Mouse (Mus musculus) G1E-ER4 (cell line): Measurements from ENCODE around the gene Togaram2. TPM values are rescaled to one million over a fixed set of nuclear protein-coding genes. Genes with fewer than 3 reads are reported as not detected.

ENCODE experiments used
- GATA1 ChIP-seq: IDR thresholded peaks from one replicate; pipeline ENCODE4 v1.8.0; 2012; ENCODE audit warnings: low read length, inconsistent platforms
- polyA plus RNA-seq: library from polyadenylated mRNA; stranded (reverse); fragments of >175 nt; gene quantifications from 2 replicates; pipeline ENCODE4 v1.2.3, GENCODE M21; 2012

Gene Togaram2
- polyA plus RNA-seq, 1 experiment, result not detected

GRCm38 (mm10) chr17:71697896-71698618 lies 25.0 kb downstream of the Togaram2 start:
- no peak for TF ChIP-seq GATA1

GRCm38 (mm10) chr17:71698619-71698956 lies 25.5 kb downstream of the Togaram2 start:
- TF ChIP-seq GATA1, result no peak

- TF ChIP-seq GATA1, result no peak
These were observed 32.1 kb downstream of the Togaram2 start for GRCm38 (mm10) chr17:71705113-71705512.

GRCm38 (mm10) chr17:71705550-71706480 lies 32.8 kb downstream of the Togaram2 start:
- TF ChIP-seq GATA1, result no peak

- no peak for TF ChIP-seq GATA1
These were observed 34.7 kb downstream of the Togaram2 start for GRCm38 (mm10) chr17:71707715-71708114.

- TF ChIP-seq GATA1, result no peak
These were observed 39.2 kb downstream of the Togaram2 start for GRCm38 (mm10) chr17:71712279-71712678.

- TF ChIP-seq GATA1, result no peak
These were observed 42.0 kb downstream of the Togaram2 start for GRCm38 (mm10) chr17:71715034-71715433.

- TF ChIP-seq GATA1, result no peak
These were observed 45.0 kb downstream of the Togaram2 start for GRCm38 (mm10) chr17:71717881-71718625.

GRCm38 (mm10) chr17:71720434-71720833 lies 47.4 kb downstream of the Togaram2 start:
- TF ChIP-seq GATA1, result no peak

GRCm38 (mm10) chr17:71721019-71721418 lies 48.0 kb downstream of the Togaram2 start:
- no peak for TF ChIP-seq GATA1

GRCm38 (mm10) chr17:71730655-71731054 lies 57.6 kb downstream of the Togaram2 start:
- TF ChIP-seq GATA1, result no peak

GRCm38 (mm10) chr17:71736442-71736841 lies 63.4 kb downstream of the Togaram2 start:
- no peak for TF ChIP-seq GATA1

GRCm38 (mm10) chr17:71742156-71742555 lies 69.1 kb downstream of the Togaram2 start:
- TF ChIP-seq GATA1, result no peak

- TF ChIP-seq GATA1, result no peak
These were observed 69.9 kb downstream of the Togaram2 start for GRCm38 (mm10) chr17:71742935-71743334.

- no peak for TF ChIP-seq GATA1
These were observed 73.1 kb downstream of the Togaram2 start for GRCm38 (mm10) chr17:71746114-71746513.

- no peak for TF ChIP-seq GATA1
These were observed 74.5 kb downstream of the Togaram2 start for GRCm38 (mm10) chr17:71747561-71747960.
